Mouse (Mus musculus) olfactory bulb, adult 2 months (tissue): ENCODE measurements around the gene Sh2d4b.

ENCODE experiments used
- CTCF ChIP-seq: fragments of 200-500 bp; IDR thresholded peaks from 2 replicates; pipeline ENCODE4 v1.5.1; 2012; ENCODE audit warnings: low read depth, mild to moderate bottlenecking, low read length, moderate library complexity; ENCODE audit not compliant: insufficient read depth
- POLR2A ChIP-seq: fragments of 200-500 bp; IDR thresholded peaks from 2 replicates; pipeline ENCODE4 v1.6.1; 2012; ENCODE audit warnings: mild to moderate bottlenecking, low read depth, low read length, moderate library complexity; ENCODE audit not compliant: insufficient read depth

DNA sequence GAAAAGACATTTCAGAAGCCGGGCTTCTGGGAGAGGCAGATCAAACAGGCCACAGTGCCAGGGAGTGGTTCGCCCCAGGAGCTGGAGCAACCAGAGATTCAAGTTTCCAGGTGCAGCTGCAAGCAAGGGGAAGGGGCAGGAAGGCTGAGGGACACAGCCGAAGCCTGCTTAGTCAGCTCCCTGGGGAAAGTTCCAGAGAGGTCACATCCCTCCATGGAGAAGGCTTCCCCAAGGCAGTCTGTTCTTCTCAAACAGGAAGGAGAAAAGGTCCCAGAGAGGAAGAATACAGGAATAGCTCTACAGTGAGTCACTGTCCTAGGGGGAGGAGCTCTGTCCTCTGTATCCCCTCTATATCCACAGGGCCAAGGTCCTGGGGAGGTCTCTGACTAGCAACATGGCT lies 21.6 kb upstream of the Sh2d4b start:
- TF ChIP-seq CTCF (no peak), POLR2A (no peak)
